Mouse (Mus musculus): Measurements from ENCODE around the gene Jade2.

DNA sequence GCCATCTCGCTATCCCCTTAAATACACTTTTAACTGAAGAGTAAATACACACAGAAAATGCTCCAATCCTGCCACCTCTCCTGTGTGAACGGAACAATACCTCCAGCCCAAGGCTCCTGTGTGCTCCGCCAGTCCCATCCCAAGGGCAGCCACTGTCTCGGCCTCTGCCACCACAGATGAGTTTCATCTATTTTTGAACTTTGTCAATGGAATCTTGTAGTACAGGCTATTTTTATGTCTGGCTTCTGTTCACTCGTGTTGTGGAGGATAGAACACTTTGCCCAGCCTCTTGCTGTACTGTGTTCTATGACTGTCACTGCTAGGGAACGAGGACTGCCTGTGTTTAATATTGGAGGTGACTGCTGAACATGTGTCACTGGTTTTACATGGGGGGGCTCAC, 28.2 kb upstream of the Jade2 start:
- TF ChIP-seq POLR2A (IDR thresholded peaks at IDR 0.05; ENCODE audit: control insufficient read depth, low read depth, low read length) (no peak), CTCF (IDR thresholded peaks at IDR 0.05; ENCODE audit: control insufficient read depth, insufficient read depth, insufficient replicate concordance, low read depth, low read length) (no peak)

All from testis, adult 2 months (tissue).